Mouse (Mus musculus): ENCODE measurements around the gene Bhlhe41.

Bhlhe41 gene

GRCm38 (mm10) chr6:145865289-145865885 lies at the start of gene Bhlhe41:
Bhlhe41 (minus strand) TSS chr6:145865558.
- no peak for DNase-seq (ENCODE audit: low read depth, low spot score)

- DNase-seq (ENCODE audit: low read depth, low spot score), result no peak
Observed at GRCm38 (mm10) chr6:145912232-145912631, 46.9 kb upstream of the Bhlhe41 start.

DNA sequence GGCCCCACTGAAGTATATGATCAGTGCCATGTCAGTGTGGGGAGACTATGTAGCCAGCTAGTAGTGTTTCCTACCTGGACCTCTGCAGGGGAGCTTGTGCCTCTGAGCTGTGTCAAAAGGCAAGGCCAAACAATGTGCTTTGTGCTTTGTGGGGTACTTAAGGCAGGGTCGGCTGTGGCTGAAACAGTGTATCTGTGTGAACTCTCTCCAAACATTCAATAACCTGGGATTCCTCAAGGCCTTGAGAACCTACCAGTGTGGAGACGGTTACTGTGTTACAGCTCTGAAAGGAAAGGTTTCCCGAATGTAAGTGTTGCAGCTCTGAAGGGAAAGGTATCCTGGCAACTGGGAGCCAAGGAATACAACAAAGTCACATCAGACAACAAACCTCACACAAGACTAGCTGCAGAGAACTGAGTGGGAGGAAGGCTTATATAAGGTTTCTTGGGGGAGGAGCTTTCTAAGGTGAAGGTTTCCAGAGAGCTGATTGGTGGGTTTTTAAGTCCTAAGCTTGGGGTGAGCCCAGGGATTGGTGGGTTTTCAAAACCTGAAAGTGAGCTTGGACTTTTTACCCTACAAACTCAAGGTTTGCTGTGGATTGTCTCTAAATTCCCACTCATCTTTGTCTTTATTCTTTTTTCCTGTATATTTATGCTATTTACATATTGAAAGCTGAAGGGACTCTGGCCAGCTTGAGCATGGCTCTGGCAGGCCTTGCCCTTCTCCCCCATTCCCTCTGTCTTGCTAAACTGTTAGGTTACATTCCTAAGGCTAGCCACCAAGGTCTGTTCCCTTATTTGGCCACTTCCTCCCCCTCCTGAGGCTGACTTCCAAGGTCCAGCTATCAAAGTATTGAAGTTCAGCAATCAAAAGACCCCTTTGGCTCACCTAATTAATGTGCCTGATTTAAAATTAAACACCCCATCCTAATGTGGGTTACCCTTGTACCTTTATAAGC lies 45.4 kb upstream of the Bhlhe41 start:
- DNase-seq (ENCODE audit: low read depth, low spot score), result no peak

GRCm38 (mm10) chr6:145909943-145910342 lies 44.6 kb upstream of the Bhlhe41 start:
- no peak for DNase-seq (ENCODE audit: low read depth, low spot score)

DNA sequence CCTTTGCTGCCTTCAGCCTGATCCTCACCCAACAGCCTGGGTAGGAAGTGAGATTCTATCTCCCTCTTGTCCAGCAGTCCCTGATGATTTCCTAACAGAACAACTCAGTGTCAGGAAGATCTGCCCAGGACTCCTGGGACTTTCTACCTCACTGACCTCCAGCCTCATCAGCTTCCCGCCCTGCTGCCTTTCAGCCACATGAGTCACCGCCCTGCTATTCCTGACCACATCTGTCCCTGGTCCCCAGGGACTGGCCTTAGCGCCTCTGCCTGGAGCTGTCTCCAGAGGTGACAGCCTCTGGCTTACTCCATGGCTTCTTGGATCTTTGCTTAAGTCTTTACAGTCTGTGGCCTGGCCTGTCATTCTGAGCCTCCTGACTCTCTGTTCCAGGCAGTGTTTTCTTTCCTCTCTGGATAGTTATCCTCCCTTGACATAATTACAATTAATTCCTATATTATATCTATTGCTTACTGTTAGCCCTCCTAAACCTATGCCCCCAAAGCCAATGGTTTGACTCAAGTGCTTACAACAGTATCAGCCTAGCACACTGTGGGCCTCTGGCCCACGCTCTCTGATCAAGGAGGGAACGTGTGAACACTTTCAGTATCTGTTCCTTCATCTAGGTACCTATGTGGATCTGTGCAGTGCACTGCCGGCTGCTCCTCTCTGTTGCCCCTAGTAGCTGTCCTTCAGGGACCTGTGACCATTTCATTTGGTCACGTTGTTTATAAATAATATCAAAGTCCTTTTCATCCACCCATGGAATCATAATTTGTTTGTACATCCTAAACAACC lies 40.9 kb upstream of the Bhlhe41 start:
- no peak for DNase-seq (ENCODE audit: low read depth, low spot score)

GRCm38 (mm10) chr6:145904616-145905015 lies 39.3 kb upstream of the Bhlhe41 start:
- no peak for DNase-seq (ENCODE audit: low read depth, low spot score)

GRCm38 (mm10) chr6:145904169-145904568 lies 38.8 kb upstream of the Bhlhe41 start:
- DNase-seq (ENCODE audit: low read depth, low spot score), result no peak

- no peak for DNase-seq (ENCODE audit: low read depth, low spot score)
Observed at GRCm38 (mm10) chr6:145894669-145895342, 29.4 kb upstream of the Bhlhe41 start.

DNA sequence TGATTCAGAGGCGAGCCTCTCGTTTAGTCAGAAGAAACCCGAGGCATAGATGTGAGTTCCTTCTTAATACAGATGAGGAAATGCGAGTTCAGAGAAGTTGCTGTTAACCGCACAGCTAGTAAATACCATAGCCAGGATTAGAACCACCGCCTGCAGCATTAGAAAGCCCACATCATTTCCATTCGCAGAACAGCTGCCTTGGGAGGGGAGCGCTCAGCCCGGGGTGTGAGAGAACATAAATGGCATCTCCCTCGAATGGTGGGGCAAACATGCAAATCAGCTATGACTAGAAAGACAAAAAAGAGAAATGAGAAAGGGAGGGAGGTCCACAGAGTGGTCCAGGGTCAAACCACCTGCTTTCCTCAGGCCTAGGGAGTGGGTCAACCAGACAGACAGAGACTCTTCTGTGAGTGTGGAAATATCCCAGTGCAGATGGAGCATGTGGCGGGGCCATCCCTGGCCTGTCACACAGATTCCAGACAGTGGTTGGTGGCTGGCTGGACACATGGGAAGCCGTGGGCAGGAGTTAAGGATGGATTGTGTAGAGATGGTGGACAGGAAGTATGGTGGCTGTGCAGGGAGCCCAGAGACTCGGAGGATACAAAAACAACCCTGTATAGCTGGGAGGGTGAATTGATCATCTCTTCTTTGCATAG lies 28.1 kb upstream of the Bhlhe41 start:
- DNase-seq (ENCODE audit: low read depth, low spot score), result no peak

DNA sequence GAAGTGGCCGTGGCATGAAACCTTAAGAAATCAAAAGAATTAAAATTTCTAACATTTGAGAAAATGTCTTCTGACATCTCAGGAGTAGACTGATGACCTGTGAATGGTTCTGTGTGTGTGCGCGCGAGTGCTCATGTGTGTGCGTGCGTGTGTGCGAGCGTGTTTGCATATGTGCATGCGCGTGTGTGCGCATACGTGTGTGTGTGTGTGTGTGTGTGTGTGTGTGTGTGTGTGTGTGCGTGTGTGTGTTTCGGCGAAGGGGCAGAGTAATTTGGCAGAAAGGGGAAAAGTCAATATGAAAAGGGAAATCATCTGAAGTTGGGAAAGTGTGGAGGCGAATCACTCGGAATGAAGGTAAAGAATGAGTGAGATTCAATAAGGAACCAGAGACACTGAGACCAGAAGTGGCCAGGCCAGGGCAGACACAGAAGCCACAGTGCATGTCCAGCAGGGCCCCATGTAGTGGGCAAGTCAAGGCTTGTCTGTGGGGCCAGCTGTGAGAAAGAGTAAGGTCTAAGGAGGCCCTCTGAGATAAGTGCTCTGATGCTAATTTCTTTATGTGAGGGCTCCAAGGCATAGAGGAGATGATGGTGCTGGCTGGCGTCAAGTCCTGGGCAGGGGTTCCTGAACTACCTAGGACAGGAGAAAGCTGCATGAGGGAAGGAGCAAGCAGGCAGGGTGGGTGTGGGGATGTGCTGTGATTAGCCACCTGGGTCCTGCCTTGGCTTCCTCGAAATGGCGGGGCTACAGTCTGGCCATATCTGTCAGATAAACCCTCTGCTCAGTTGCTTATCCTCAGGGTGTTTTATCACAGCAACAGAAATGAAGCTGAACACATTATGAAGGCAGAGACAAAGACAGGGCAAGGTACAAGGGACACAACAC lies 27.3 kb upstream of the Bhlhe41 start:
- DNase-seq (ENCODE audit: low read depth, low spot score), result no peak

DNA sequence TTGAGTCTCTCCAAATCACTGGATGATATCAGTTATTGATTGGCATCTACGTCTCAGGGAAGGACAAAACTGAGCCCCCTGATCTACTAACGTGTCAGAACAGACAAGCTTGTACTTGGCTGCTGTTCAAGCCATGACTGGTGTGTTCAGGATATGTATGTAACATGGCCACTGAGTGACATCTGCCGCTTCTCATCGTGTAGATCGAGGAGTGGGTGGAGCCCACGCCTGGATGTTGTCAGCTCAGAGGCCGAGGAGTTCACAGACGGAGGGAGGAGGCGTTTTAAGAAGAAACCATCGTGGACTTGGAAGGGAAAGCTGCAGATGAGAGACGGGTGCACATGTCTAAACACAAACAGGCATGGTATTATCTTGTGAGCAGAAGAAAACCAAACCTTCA lies 26.6 kb upstream of the Bhlhe41 start:
- DNase-seq (ENCODE audit: low read depth, low spot score), result no peak

- no peak for DNase-seq (ENCODE audit: low read depth, low spot score)
Observed at GRCm38 (mm10) chr6:145887719-145888118, 22.4 kb upstream of the Bhlhe41 start.

- DNase-seq (ENCODE audit: low read depth, low spot score), result no peak
Observed at GRCm38 (mm10) chr6:145886277-145886676, 20.9 kb upstream of the Bhlhe41 start.

DNA sequence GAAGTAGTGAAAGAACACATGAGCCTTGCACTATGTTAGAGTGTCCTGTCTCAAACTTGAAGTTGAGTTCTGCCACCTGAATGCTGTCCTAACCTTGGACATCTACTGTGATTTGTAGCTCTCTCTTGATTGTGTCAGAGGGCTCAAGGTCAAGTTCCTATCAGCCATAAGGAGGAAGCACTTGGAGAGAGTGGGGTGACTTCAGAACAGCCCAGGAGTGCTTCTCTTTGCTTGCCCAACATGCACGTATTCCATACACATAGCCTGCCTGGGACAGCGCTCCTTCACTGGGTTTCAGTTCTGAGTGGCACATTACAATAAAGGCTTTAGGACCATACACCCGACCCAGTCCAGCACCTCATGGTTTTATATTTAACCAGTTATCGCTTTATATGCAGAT lies 19.7 kb upstream of the Bhlhe41 start:
- DNase-seq (ENCODE audit: low read depth, low spot score), result no peak

GRCm38 (mm10) chr6:145883668-145884067 lies 18.3 kb upstream of the Bhlhe41 start:
- DNase-seq (ENCODE audit: low read depth, low spot score), result no peak

- DNase-seq (ENCODE audit: low read depth, low spot score), result no peak
Observed at GRCm38 (mm10) chr6:145883010-145883409, 17.7 kb upstream of the Bhlhe41 start.

DNA sequence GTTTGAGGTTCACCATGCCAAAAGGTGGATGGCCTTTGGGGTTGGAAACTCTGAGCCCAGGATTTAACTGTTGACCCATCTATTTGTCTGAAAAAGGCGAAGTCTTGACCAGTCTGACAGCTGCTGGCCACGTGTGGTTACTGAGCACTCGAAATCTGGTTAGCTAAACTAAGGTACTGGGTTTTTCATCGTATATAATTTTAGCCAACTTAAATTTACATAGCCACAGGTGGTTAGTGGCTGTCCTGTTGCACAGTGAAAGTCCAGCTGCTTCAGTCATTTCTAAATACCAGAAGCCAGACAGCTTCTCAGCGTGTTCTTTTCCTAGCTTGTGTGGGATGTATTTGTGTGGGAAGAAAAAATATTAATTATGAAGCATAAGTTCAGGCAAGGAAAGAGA lies 15.3 kb upstream of the Bhlhe41 start:
- DNase-seq (ENCODE audit: low read depth, low spot score), result no peak

DNA sequence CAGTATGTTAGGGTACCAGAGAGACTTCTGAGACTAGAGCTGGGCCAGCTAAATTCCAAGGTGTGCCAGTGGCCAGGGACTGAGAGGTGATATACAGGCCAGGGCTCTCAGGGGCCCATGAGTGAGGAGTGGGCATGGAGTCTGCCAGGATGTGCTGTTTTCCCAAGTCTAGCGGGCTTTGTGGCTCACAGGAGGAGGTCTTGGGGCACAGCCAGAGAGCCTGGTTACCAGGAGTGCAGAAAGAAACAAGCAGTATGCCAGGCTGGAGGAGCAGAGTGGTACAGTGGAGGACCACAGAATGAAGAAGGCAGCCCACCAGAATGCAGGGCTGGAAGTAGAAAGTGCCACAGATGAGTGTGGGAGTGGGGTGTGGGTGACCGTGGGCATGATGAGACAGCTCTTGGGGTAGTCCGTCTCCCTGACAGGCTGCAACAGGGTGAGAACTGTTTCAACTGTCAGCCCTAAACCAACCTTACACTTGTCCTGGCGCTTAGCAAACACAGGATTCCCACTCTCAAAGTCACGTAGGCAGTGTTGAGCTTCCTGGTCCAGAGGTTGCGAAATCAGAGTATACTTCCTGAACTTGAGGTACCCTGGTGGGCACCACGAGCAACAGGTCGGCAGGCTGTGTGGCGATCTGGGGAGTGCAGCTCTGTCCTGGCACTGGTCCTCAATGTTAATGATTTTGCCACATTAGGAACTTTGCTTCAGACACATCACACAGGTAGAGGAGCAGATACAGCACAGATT lies 11.8 kb upstream of the Bhlhe41 start:
- no peak for DNase-seq (ENCODE audit: low read depth, low spot score)

- no peak for DNase-seq (ENCODE audit: low read depth, low spot score)
Observed at GRCm38 (mm10) chr6:145873354-145873753, 8.0 kb upstream of the Bhlhe41 start.

Measured in c-Kit-negative CD71-positive TER-119-positive erythroid progenitor cells, embryonic 14.5 days (primary cell).